10 mouse cellular contexts compared by ENCODE assay signal in genomic region chr13:99071413-99071812, GRCm38 (mm10).
DNase-seq lines count a peak whose midpoint lies in the region; ATAC-seq lines count a peak whose summit lies in the region.
"Had no signal": no experiment of that assay in that cellular context is flagged by ENCODE, and none has a peak within 500 bp of the region (broad histone marks: within the 10 kb centered on the region; RNA-seq: fewer than 3 reads in every experiment).

No protein-coding gene starts in this region.

- H3K36me3 ChIP-seq in limb, embryonic 13.5 days = no peaks in the 10 kb centered on the region
- H3K36me3 ChIP-seq in limb, embryonic 10.5 days = no peaks in the 10 kb centered on the region
- H3K36me3 ChIP-seq in stomach, embryonic 14.5 days (ENCODE audit: control insufficient read depth, insufficient read depth, low read length) = no peaks in the 10 kb centered on the region

- no peak overlapping the region for H3K4me3 ChIP-seq in limb, embryonic 13.5 days
- no peak overlapping the region for H3K4me3 ChIP-seq in limb, embryonic 10.5 days
- no peak overlapping the region for H3K4me3 ChIP-seq in stomach, embryonic 14.5 days (ENCODE audit: low read depth, low read length)

- no peaks in the 10 kb centered on the region; the same call in 1 of the 2 replicates for H3K9me3 ChIP-seq in limb, embryonic 13.5 days
- H3K9me3 ChIP-seq in limb, embryonic 10.5 days (replicated peaks) = no peaks in the 10 kb centered on the region
- no peaks in the 10 kb centered on the region for H3K9me3 ChIP-seq in stomach, embryonic 14.5 days (ENCODE audit: control insufficient read depth, low read depth, low read length)

- H3K27me3 ChIP-seq in limb, embryonic 13.5 days = no peaks in the 10 kb centered on the region
- no peaks in the 10 kb centered on the region for H3K27me3 ChIP-seq in limb, embryonic 10.5 days (ENCODE audit: low read depth, poor library complexity, severe bottlenecking)
- no peaks in the 10 kb centered on the region for H3K27me3 ChIP-seq in stomach, embryonic 14.5 days (ENCODE audit: control insufficient read depth, insufficient read depth, low read length)

- peak; percentile 78 for ATAC-seq in limb, embryonic 13.5 days (ENCODE audit: low FRiP score, low read depth)
- ATAC-seq in stomach, embryonic 14.5 days (ENCODE audit: insufficient number of reproducible peaks, insufficient read depth, low FRiP score, low read depth) = peak; percentile 18; the same call in 1 of the 2 replicates

- WGBS in limb, embryonic 13.5 days = 11% methylated on average over 6 of the region's 6 CpGs
- WGBS in limb, embryonic 10.5 days = 28% methylated on average over 6 of the region's 6 CpGs
- 22% methylated on average over 6 of the region's 6 CpGs for whole genome bisulfite sequencing in stomach, embryonic 14.5 days

- intact Hi-C loops in heart, postnatal 25 days (cut with DNase I) = no loop called here

- H3K4me2 ChIP-seq in limb, embryonic 13.5 days (replicated peaks) = no peak overlapping the region
- H3K4me2 ChIP-seq in stomach, embryonic 14.5 days (replicated peaks; ENCODE audit: low read depth, low read length) = no peak overlapping the region

- DNase-seq in limb, embryonic 10.5 days (ENCODE audit: low spot score) = no peak
- peak; percentile 36 for DNase-seq in gastrocnemius, postnatal 10 days
- DNase-seq in heart, postnatal 25 days (ENCODE audit: low spot score) = peak; percentile 60
- no peak for DNase-seq in ovary, postnatal 10 days (ENCODE audit: low spot score)
- DNase-seq in urinary bladder, postnatal 14 days (ENCODE audit: low spot score) = no peak
- DNase-seq: adrenal gland, postnatal 14 days; lung, adult 18-20 months; right cerebral cortex, postnatal 4 days had no signal

- H3K9ac ChIP-seq in limb, embryonic 13.5 days = no peak overlapping the region
- no peak overlapping the region for H3K9ac ChIP-seq in stomach, embryonic 14.5 days (replicated peaks; ENCODE audit: low read depth, low read length)

- H3K27ac ChIP-seq in limb, embryonic 13.5 days = peak overlapping the region; percentile 28; the same call in 1 of the 2 replicates
- H3K27ac ChIP-seq in limb, embryonic 10.5 days = no peak overlapping the region
- H3K27ac ChIP-seq in stomach, embryonic 14.5 days (ENCODE audit: low read length) = no peak overlapping the region

- H3K4me1 ChIP-seq in limb, embryonic 13.5 days = peaks cover 35% of the 10 kb centered on the region
- H3K4me1 ChIP-seq in limb, embryonic 10.5 days = peaks cover 27% of the 10 kb centered on the region
- H3K4me1 ChIP-seq in stomach, embryonic 14.5 days (ENCODE audit: control insufficient read depth, insufficient read depth, low read length) = no peaks in the 10 kb centered on the region; the same call in 1 of the 2 replicates

Comparison
In these comparisons a context has a peak if more than half of its experiments do, and no peak if none do; other contexts are left out.
1. DNase-seq: peak in gastrocnemius, postnatal 10 days (single experiment) and heart, postnatal 25 days (single experiment); none in limb, embryonic 10.5 days (single experiment), ovary, postnatal 10 days (single experiment) and urinary bladder, postnatal 14 days (single experiment).